Mouse (Mus musculus): Measurements from ENCODE around the gene Unc13b. TPM values are rescaled to one million over a fixed set of nuclear protein-coding genes. Genes with fewer than 3 reads are reported as not detected.

Unc13b gene
- polyA plus RNA-seq, 1 experiment = 0.92 TPM

- TF ChIP-seq CTCF (IDR thresholded peaks at IDR 0.05; ENCODE audit: extremely low read depth, insufficient read depth, insufficient read length, insufficient replicate concordance) (no peak), POLR2A (IDR thresholded peaks at IDR 0.05; ENCODE audit: low read depth, low read length) (no peak)
- no peak overlapping the region for H3K4me3 ChIP-seq (ENCODE audit: extremely low read depth, insufficient read depth, insufficient read length)
- DNase-seq (ENCODE audit: low read depth in 1 of 2, low spot score in 2 of 2) = no peak
- no peak overlapping the region for H3K27ac ChIP-seq (ENCODE audit: insufficient read depth, low read length)
- no peaks in the 10 kb centered on the region for H3K27me3 ChIP-seq (ENCODE audit: control insufficient read depth, insufficient read depth, low read length)
- no peaks in the 10 kb centered on the region for H3K36me3 ChIP-seq (ENCODE audit: control insufficient read depth, insufficient read depth, low read length)
- H3K4me1 ChIP-seq (ENCODE audit: control insufficient read depth, insufficient read depth, insufficient read length) = no peaks in the 10 kb centered on the region
- WGBS = 94% methylated on average over 1 of the region's 1 CpGs
Observed at GRCm38 (mm10) chr4:43232985-43233384, 174.2 kb downstream of the Unc13b start.

- H3K36me3 ChIP-seq (ENCODE audit: control insufficient read depth, insufficient read depth, low read length) = no peaks in the 10 kb centered on the region
- H3K4me1 ChIP-seq (ENCODE audit: control insufficient read depth, insufficient read depth, insufficient read length) = no peaks in the 10 kb centered on the region
- no peak overlapping the region for H3K4me3 ChIP-seq (ENCODE audit: extremely low read depth, insufficient read depth, insufficient read length)
- TF ChIP-seq POLR2A (IDR thresholded peaks at IDR 0.05; ENCODE audit: low read depth, low read length) = no peak
- TF ChIP-seq CTCF (IDR thresholded peaks at IDR 0.05; ENCODE audit: extremely low read depth, insufficient read depth, insufficient read length, insufficient replicate concordance) = no peak
- no peak for DNase-seq (ENCODE audit: low read depth in 1 of 2, low spot score in 2 of 2)
- H3K27ac ChIP-seq (ENCODE audit: insufficient read depth, low read length) = no peak overlapping the region
- no peaks in the 10 kb centered on the region for H3K27me3 ChIP-seq (ENCODE audit: control insufficient read depth, insufficient read depth, low read length)
- 90% methylated on average over 6 of the region's 6 CpGs for WGBS
Observed at GRCm38 (mm10) chr4:43233489-43233888, 174.7 kb downstream of the Unc13b start.

DNA sequence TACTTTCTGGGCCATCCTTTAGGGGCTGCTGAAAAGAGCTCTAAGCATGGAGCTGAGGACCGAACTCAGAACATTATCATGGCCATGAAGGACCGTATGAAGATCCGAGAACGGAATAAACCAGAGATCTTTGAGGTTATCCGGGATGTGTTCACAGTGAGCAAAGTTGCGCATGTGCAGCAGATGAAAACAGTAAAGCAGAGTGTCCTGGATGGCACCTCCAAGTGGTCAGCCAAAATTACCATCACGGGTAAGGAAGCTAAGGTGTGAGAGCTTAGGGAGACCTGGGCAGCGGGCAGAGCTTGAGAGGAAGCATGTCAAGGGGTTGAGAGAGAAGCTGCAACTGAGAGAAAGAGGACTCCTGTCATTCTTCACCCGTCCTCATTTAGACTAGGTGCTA lies 178.1 kb downstream of the Unc13b start:
- DNase-seq (ENCODE audit: low read depth in 1 of 2, low spot score in 2 of 2) = no peak
- WGBS = 91% methylated on average over 9 of the region's 9 CpGs
- Histone ChIP-seq H3K36me3 (ENCODE audit: control insufficient read depth, insufficient read depth, low read length) (no peaks in the 10 kb centered on the region), H3K27me3 (ENCODE audit: control insufficient read depth, insufficient read depth, low read length) (no peaks in the 10 kb centered on the region), H3K4me1 (ENCODE audit: control insufficient read depth, insufficient read depth, insufficient read length) (no peaks in the 10 kb centered on the region), H3K27ac (ENCODE audit: insufficient read depth, low read length) (no peak overlapping the region), H3K4me3 (ENCODE audit: extremely low read depth, insufficient read depth, insufficient read length) (no peak overlapping the region)
- TF ChIP-seq CTCF (IDR thresholded peaks at IDR 0.05; ENCODE audit: extremely low read depth, insufficient read depth, insufficient read length, insufficient replicate concordance) = no peak
- TF ChIP-seq POLR2A (IDR thresholded peaks at IDR 0.05; ENCODE audit: low read depth, low read length) = no peak

- H3K27ac ChIP-seq (ENCODE audit: insufficient read depth, low read length) = no peak overlapping the region
- H3K36me3 ChIP-seq (ENCODE audit: control insufficient read depth, insufficient read depth, low read length) = no peaks in the 10 kb centered on the region
- TF ChIP-seq POLR2A (IDR thresholded peaks at IDR 0.05; ENCODE audit: low read depth, low read length) (no peak), CTCF (IDR thresholded peaks at IDR 0.05; ENCODE audit: extremely low read depth, insufficient read depth, insufficient read length, insufficient replicate concordance) (no peak)
- DNase-seq (ENCODE audit: low read depth in 1 of 2, low spot score in 2 of 2) = no peak
- 93% methylated on average over 1 of the region's 1 CpGs for WGBS
- no peaks in the 10 kb centered on the region for H3K27me3 ChIP-seq (ENCODE audit: control insufficient read depth, insufficient read depth, low read length)
- H3K4me1 ChIP-seq (ENCODE audit: control insufficient read depth, insufficient read depth, insufficient read length) = no peaks in the 10 kb centered on the region
- H3K4me3 ChIP-seq (ENCODE audit: extremely low read depth, insufficient read depth, insufficient read length) = no peak overlapping the region
Observed at GRCm38 (mm10) chr4:43240716-43241115, 182.0 kb downstream of the Unc13b start.

- DNase-seq (ENCODE audit: low read depth in 1 of 2, low spot score in 2 of 2) = no peak
- no peaks in the 10 kb centered on the region for H3K4me1 ChIP-seq (ENCODE audit: control insufficient read depth, insufficient read depth, insufficient read length)
- no peaks in the 10 kb centered on the region for H3K36me3 ChIP-seq (ENCODE audit: control insufficient read depth, insufficient read depth, low read length)
- no peak for TF ChIP-seq POLR2A (IDR thresholded peaks at IDR 0.05; ENCODE audit: low read depth, low read length)
- 26% methylated on average over 2 of the region's 2 CpGs for WGBS
- H3K27ac ChIP-seq (ENCODE audit: insufficient read depth, low read length) = no peak overlapping the region
- H3K27me3 ChIP-seq (ENCODE audit: control insufficient read depth, insufficient read depth, low read length) = no peaks in the 10 kb centered on the region
- H3K4me3 ChIP-seq (ENCODE audit: extremely low read depth, insufficient read depth, insufficient read length) = no peak overlapping the region
Observed at GRCm38 (mm10) chr4:43244022-43244421, 185.3 kb downstream of the Unc13b start.

- H3K4me3 ChIP-seq (ENCODE audit: extremely low read depth, insufficient read depth, insufficient read length) = no peak overlapping the region
- WGBS = 85% methylated on average over 4 of the region's 4 CpGs
- TF ChIP-seq CTCF (IDR thresholded peaks at IDR 0.05; ENCODE audit: extremely low read depth, insufficient read depth, insufficient read length, insufficient replicate concordance) (no peak), POLR2A (IDR thresholded peaks at IDR 0.05; ENCODE audit: low read depth, low read length) (no peak)
- H3K4me1 ChIP-seq (ENCODE audit: control insufficient read depth, insufficient read depth, insufficient read length) = no peaks in the 10 kb centered on the region
- H3K27me3 ChIP-seq (ENCODE audit: control insufficient read depth, insufficient read depth, low read length) = no peaks in the 10 kb centered on the region
- DNase-seq (ENCODE audit: low read depth in 1 of 2, low spot score in 2 of 2) = no peak
- no peaks in the 10 kb centered on the region for H3K36me3 ChIP-seq (ENCODE audit: control insufficient read depth, insufficient read depth, low read length)
- H3K27ac ChIP-seq (ENCODE audit: insufficient read depth, low read length) = no peak overlapping the region
Observed at GRCm38 (mm10) chr4:43245776-43246175, 187.0 kb downstream of the Unc13b start.

GRCm38 (mm10) chr4:43248026-43248425 lies 189.3 kb downstream of the Unc13b start:
- H3K4me1 ChIP-seq (ENCODE audit: control insufficient read depth, insufficient read depth, insufficient read length) = no peaks in the 10 kb centered on the region
- 84% methylated on average over 7 of the region's 7 CpGs for WGBS
- no peak overlapping the region for H3K27ac ChIP-seq (ENCODE audit: insufficient read depth, low read length)
- no peak for TF ChIP-seq CTCF (IDR thresholded peaks at IDR 0.05; ENCODE audit: extremely low read depth, insufficient read depth, insufficient read length, insufficient replicate concordance)
- TF ChIP-seq POLR2A (IDR thresholded peaks at IDR 0.05; ENCODE audit: low read depth, low read length) = no peak
- no peaks in the 10 kb centered on the region for H3K27me3 ChIP-seq (ENCODE audit: control insufficient read depth, insufficient read depth, low read length)
- no peaks in the 10 kb centered on the region for H3K36me3 ChIP-seq (ENCODE audit: control insufficient read depth, insufficient read depth, low read length)
- DNase-seq (ENCODE audit: low read depth in 1 of 2, low spot score in 2 of 2) = no peak
- H3K4me3 ChIP-seq (ENCODE audit: extremely low read depth, insufficient read depth, insufficient read length) = no peak overlapping the region

Data from spleen, adult 2 months (tissue).